Mouse (Mus musculus): ENCODE measurements around the gene Lig4.

Gene Lig4

DNA sequence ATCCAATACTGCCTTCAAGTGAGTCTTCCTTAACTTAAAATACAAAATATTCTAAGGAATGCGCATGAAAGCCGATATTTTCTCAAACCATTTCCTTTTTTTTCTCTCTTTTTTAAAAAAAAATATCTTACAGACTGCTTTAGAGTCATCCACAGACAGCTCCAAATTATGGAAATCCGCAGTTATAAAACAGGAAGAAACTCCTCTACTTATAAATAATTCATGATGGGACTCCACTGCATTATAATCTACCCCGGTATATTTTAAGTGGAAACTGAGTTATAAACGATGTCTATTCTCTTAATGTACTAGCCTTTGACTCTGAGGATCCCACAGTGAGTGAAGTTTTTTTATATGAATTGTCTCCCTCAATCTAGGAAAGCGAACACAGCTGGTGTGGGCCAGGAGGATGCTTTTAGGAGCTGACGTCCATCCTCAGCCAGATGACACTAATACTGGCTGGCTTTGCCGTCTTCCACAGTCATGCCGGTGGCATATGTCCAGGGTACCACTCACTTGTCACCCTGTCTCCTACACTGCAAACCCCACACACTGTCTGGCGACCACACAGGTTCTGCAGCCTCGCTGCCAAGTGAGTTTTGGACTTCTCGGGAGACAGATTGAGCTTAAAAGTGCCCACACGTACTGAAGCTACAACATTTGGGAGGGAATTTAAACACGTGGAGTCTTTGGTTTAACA is 47.6 kb downstream of the Lig4 start:
- no peak for DNase-seq (ENCODE audit: low read depth, low spot score)

Measured in A20 (cell line).